Mouse (Mus musculus) myocyte (in vitro differentiated cells): ENCODE data around the gene Tbc1d14. TPM values are rescaled to one million over a fixed set of nuclear protein-coding genes. Genes with fewer than 3 reads are reported as not detected.

Experiments
- H3K27me3 ChIP-seq: one replicate; pipeline ENCODE4 v1.6.1; 2011; ENCODE audit not compliant: control insufficient read depth, insufficient read depth, insufficient read length
- H3K36me3 ChIP-seq: one replicate; pipeline ENCODE4 v1.6.1; 2011; ENCODE audit not compliant: control insufficient read depth, insufficient read depth
- H3K4me2 ChIP-seq: one replicate; pipeline ENCODE4 v1.6.1; 2011; ENCODE audit warnings: low read depth, control low read depth
- H3K4me3 ChIP-seq: one replicate; pipeline ENCODE4 v1.5.1; 2011; ENCODE audit warnings: mild to moderate bottlenecking, control low read depth, moderate library complexity
- H3K79me2 ChIP-seq: one replicate; pipeline ENCODE4 v1.6.1; 2011; ENCODE audit not compliant: control insufficient read depth, insufficient read depth
- H3ac ChIP-seq: one replicate; pipeline ENCODE4 v1.6.1; 2011; ENCODE audit not compliant: control insufficient read depth, insufficient read length
- CEBPB ChIP-seq: IDR thresholded peaks from 2 replicates; pipeline ENCODE4 v1.6.1; 2011; ENCODE audit warnings: mild to moderate bottlenecking, moderate library complexity; ENCODE audit not compliant: poor library complexity, insufficient read depth, severe bottlenecking
- E2F4 ChIP-seq: IDR thresholded peaks from one replicate; pipeline ENCODE4 v1.6.1; 2011; ENCODE audit warnings: mild to moderate bottlenecking, control low read depth, moderate library complexity; ENCODE audit not compliant: insufficient read depth
- MAX ChIP-seq: IDR thresholded peaks from one replicate; pipeline ENCODE4 v1.6.1; 2011; ENCODE audit warnings: low read depth, mild to moderate bottlenecking, control low read depth
- MYOD1 ChIP-seq, 3 experiments: IDR thresholded peaks; one replicate each; pipeline ENCODE4 v1.6.1; 2011; ENCODE audit warnings: control low read depth in 2 of 3, low read depth in 2 of 3, mild to moderate bottlenecking in 2 of 3, moderate library complexity in 1 of 3; ENCODE audit not compliant: insufficient read length in 2 of 3, control insufficient read depth in 1 of 3
- MYOG ChIP-seq, 3 experiments: IDR thresholded peaks; one replicate each; pipeline ENCODE4 v1.6.1; 2011; ENCODE audit warnings: control low read depth in 2 of 3, low read depth in 2 of 3, mild to moderate bottlenecking in 2 of 3; ENCODE audit not compliant: insufficient read length in 2 of 3, control insufficient read depth in 1 of 3, insufficient read depth in 1 of 3
- POLR2A ChIP-seq: IDR thresholded peaks from one replicate; pipeline ENCODE4 v1.6.1; 2011; ENCODE audit warnings: low read depth, mild to moderate bottlenecking, control low read depth, moderate library complexity; ENCODE audit not compliant: insufficient read length
- POLR2AphosphoS2 ChIP-seq: IDR thresholded peaks from one replicate; pipeline ENCODE4 v1.6.1; 2011; ENCODE audit warnings: low read depth, control low read depth; ENCODE audit not compliant: insufficient read length
- REST ChIP-seq: IDR thresholded peaks from one replicate; pipeline ENCODE4 v1.6.1; 2011; ENCODE audit warnings: mild to moderate bottlenecking, control low read depth, moderate library complexity; ENCODE audit not compliant: insufficient read depth, insufficient read length
- SRF ChIP-seq: IDR thresholded peaks from one replicate; pipeline ENCODE4 v1.6.1; 2011; ENCODE audit warnings: low read depth; ENCODE audit not compliant: control insufficient read depth, insufficient read length
- TCF12 ChIP-seq: IDR thresholded peaks from one replicate; pipeline ENCODE4 v1.6.1; 2011; ENCODE audit warnings: mild to moderate bottlenecking, control low read depth; ENCODE audit not compliant: poor library complexity, insufficient read depth, severe bottlenecking
- TCF3 ChIP-seq: IDR thresholded peaks from one replicate; pipeline ENCODE4 v1.6.1; 2011; ENCODE audit warnings: low read depth, control low read depth; ENCODE audit not compliant: insufficient read length
- USF1 ChIP-seq: IDR thresholded peaks from one replicate; pipeline ENCODE4 v1.6.1; 2011; ENCODE audit warnings: low read depth, mild to moderate bottlenecking, control low read depth, moderate library complexity
- polyA plus RNA-seq: library from polyadenylated mRNA; unstranded; fragments of >200 nt; fragmentation: generic; extraction: Trizol; gene quantifications from one replicate; pipeline ENCODE4 v1.2.1, GENCODE M21; 2012; ENCODE audit warnings: missing spikeins

The Tbc1d14 gene
- polyA plus RNA-seq, 1 experiment = 7.8 TPM

DNA sequence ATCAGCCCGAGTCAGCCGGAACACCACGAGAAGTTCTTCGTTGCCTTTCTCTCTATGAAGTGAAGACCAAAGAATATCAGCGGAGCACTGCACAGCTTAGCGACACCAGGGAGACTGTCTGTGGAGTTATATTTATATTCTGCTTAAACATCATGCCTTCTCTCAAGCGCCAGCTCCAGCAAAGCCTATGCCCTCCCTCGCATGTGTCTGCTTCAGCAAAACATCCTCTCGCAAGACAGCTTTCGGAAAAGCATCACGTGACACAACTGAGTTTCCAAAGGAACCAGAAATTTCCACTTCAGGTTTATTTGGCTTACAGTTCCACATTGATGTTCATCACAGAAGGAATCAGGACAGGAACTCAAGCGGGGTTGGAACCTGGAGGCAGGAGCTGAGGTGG is 145.2 kb downstream of the Tbc1d14 start:
- no peak for TF ChIP-seq POLR2AphosphoS2
- TF ChIP-seq CEBPB = no peak
- no peak for TF ChIP-seq REST
- peak; percentile 32 for TF ChIP-seq USF1
- no peak for TF ChIP-seq MYOG (IDR thresholded peaks at IDR 0.05; ENCODE audit: control insufficient read depth in 1 of 3, insufficient read depth in 1 of 3, insufficient read length in 2 of 3, low read depth in 2 of 3)
- TF ChIP-seq E2F4 = no peak
- no peak for TF ChIP-seq MYOD1 (IDR thresholded peaks at IDR 0.05; ENCODE audit: control insufficient read depth in 1 of 3, insufficient read length in 2 of 3, low read depth in 2 of 3)
- TF ChIP-seq TCF12 = no peak
- Histone ChIP-seq H3K79me2 (no peaks in the 10 kb centered on the region), H3ac (no peak overlapping the region), H3K4me2 (no peak overlapping the region), H3K36me3 (no peaks in the 10 kb centered on the region), H3K27me3 (peaks cover 22% of the 10 kb centered on the region), H3K4me3 (no peak overlapping the region)

DNA sequence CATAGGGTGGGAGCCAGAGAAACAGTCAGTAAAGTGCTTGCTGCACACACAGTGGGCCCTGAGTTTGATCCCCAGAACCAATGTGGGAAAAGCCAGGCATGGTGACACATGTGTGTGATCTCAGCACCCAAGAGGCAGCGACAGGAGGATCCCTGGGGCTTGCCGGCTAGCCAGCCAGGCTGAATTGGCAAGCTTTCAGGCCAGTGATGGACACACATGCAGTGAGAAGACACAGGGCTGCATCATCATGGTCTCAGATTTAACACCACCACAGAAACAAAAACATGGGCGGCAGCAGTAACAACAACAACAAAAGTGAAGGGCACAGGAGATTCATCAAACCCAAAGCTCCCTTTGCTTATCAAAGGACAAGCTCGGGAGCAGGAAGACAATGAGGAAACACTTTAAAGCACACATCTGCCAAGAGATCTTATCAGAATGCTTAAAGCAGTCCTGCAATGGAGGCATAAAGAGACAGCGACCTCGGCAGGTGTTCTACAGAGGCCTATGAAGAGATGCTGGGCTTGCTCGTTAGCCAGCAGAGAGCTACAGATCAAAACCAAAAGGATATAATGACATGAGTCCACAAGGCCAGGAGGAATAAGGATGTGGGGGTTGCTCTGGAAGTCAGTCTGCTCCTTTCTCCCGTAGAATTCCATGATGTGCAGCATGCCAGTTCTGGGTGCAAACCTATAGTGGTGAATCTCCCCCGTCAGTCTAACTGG is 146.7 kb downstream of the Tbc1d14 start:
- no peak overlapping the region for H3K4me2 ChIP-seq
- H3K79me2 ChIP-seq = no peaks in the 10 kb centered on the region
- no peak overlapping the region for H3K4me3 ChIP-seq
- no peak overlapping the region for H3ac ChIP-seq
- H3K36me3 ChIP-seq = no peaks in the 10 kb centered on the region
- TF ChIP-seq SRF = no peak
- no peak for TF ChIP-seq MYOG (IDR thresholded peaks at IDR 0.05; ENCODE audit: control insufficient read depth in 1 of 3, insufficient read depth in 1 of 3, insufficient read length in 2 of 3, low read depth in 2 of 3)
- no peak for TF ChIP-seq MYOD1 (IDR thresholded peaks at IDR 0.05; ENCODE audit: control insufficient read depth in 1 of 3, insufficient read length in 2 of 3, low read depth in 2 of 3)
- no peak for TF ChIP-seq USF1
- no peak for TF ChIP-seq REST
- TF ChIP-seq MAX = no peak
- TF ChIP-seq POLR2A = no peak
- no peak for TF ChIP-seq POLR2AphosphoS2
- H3K27me3 ChIP-seq = peaks cover 22% of the 10 kb centered on the region

DNA sequence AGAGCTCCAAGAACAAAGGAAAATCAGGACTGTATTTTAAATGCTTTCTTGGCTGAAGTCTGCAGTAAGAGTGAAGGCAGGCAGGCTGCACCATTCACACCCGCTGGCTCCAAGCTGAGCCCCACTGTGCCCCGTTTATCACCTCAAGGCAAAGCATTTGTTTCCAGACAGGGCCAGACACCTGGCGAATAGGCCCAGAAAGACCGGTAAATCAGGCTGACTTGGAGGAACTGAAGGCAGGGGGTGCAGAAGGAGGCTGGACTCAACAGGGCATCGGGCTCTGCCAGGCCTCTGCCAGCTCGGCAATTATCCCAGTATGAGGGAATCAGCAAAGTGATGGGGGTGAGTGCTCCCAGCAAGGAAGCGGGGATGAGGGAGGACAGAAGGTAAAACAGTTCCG is 148.0 kb downstream of the Tbc1d14 start:
- Histone ChIP-seq H3K36me3 (no peaks in the 10 kb centered on the region), H3K4me3 (no peak overlapping the region), H3K79me2 (no peaks in the 10 kb centered on the region), H3ac (no peak overlapping the region), H3K27me3 (peaks cover 22% of the 10 kb centered on the region), H3K4me2 (no peak overlapping the region)
- TF ChIP-seq MYOG (IDR thresholded peaks at IDR 0.05; ENCODE audit: control insufficient read depth in 1 of 3, insufficient read depth in 1 of 3, insufficient read length in 2 of 3, low read depth in 2 of 3) = no peak

DNA sequence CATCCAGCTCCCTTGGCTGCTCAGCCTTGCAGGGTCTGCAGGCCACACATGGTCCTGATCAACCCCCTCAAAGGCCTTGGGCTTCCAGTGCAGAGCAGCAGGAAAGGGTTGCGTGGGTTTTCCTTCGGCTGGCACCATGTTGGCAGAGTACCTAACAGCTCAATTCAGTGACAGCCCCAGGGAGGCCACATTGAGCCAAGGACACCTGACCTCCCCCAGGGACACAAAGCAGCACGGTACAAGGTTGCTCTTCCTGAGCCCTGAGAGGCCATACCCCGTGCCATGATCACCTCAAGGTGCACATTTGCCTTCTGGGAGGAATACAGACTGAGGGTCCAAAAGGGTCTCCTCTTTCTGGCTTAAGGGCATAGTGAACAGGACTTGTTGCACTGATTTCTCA is 148.5 kb downstream of the Tbc1d14 start:
- no peaks in the 10 kb centered on the region for H3K36me3 ChIP-seq
- H3ac ChIP-seq = no peak overlapping the region
- H3K79me2 ChIP-seq = no peaks in the 10 kb centered on the region
- peaks cover 22% of the 10 kb centered on the region for H3K27me3 ChIP-seq
- no peak for TF ChIP-seq MAX
- no peak for TF ChIP-seq E2F4
- no peak for TF ChIP-seq POLR2A
- no peak for TF ChIP-seq POLR2AphosphoS2
- TF ChIP-seq MYOG (IDR thresholded peaks at IDR 0.05; ENCODE audit: control insufficient read depth in 1 of 3, insufficient read depth in 1 of 3, insufficient read length in 2 of 3, low read depth in 2 of 3) = no peak
- TF ChIP-seq REST = no peak
- no peak for TF ChIP-seq SRF
- no peak for TF ChIP-seq CEBPB
- no peak for TF ChIP-seq TCF3
- no peak for TF ChIP-seq TCF12
- no peak for TF ChIP-seq USF1
- TF ChIP-seq MYOD1 (IDR thresholded peaks at IDR 0.05; ENCODE audit: control insufficient read depth in 1 of 3, insufficient read length in 2 of 3, low read depth in 2 of 3) = no peak
- no peak overlapping the region for H3K4me3 ChIP-seq
- no peak overlapping the region for H3K4me2 ChIP-seq

DNA sequence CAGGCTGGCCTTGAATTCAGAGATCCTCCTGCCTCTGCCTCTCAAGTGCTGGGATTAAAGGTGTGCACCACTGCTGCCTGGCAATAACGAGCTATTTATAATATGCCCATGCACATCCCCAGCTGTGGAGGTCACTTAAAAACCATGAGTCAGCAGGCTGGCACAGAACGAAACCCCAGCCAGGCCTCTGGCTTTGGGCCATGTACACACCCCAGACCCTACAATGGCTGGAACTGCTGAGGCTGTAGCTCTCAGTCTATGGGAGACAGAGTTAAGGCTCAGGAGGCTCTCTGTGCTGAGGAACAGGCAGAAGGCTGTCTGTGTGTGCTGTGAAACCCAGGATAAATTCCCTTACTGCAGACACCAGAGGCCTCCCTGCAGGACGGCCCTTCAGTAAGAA is 152.3 kb downstream of the Tbc1d14 start:
- Histone ChIP-seq H3K27me3 (peaks cover 19% of the 10 kb centered on the region), H3ac (no peak overlapping the region), H3K36me3 (no peaks in the 10 kb centered on the region), H3K4me3 (no peak overlapping the region), H3K4me2 (no peak overlapping the region), H3K79me2 (no peaks in the 10 kb centered on the region)
- TF ChIP-seq TCF3 = no peak
- no peak for TF ChIP-seq REST
- no peak for TF ChIP-seq POLR2AphosphoS2
- no peak for TF ChIP-seq MYOG (IDR thresholded peaks at IDR 0.05; ENCODE audit: control insufficient read depth in 1 of 3, insufficient read depth in 1 of 3, insufficient read length in 2 of 3, low read depth in 2 of 3)
- TF ChIP-seq TCF12 = no peak
- TF ChIP-seq SRF = no peak
- TF ChIP-seq MAX = no peak

Other genes starting within 250 kb of the Tbc1d14 start
- gene Sorcs2, start 195.1 kb downstream of the Tbc1d14 start, polyA plus RNA-seq = 58.2 TPM
- gene Grpel1, start 128.3 kb downstream of the Tbc1d14 start, polyA plus RNA-seq = 46.3 TPM
- gene Tada2b, start 109.0 kb downstream of the Tbc1d14 start, polyA plus RNA-seq = 7.2 TPM
- 0.38 TPM for gene Ccdc96, start 108.7 kb downstream of the Tbc1d14 start, polyA plus RNA-seq
- gene D5Ertd579e, start 102.7 kb upstream of the Tbc1d14 start, polyA plus RNA-seq = 12.3 TPM
- gene Bloc1s4, start 155.4 kb upstream of the Tbc1d14 start, polyA plus RNA-seq = 20.3 TPM
- gene Mrfap1, start 203.5 kb upstream of the Tbc1d14 start, polyA plus RNA-seq = 263 TPM
- gene Man2b2, start 237.4 kb upstream of the Tbc1d14 start, polyA plus RNA-seq = 9.7 TPM